Comparison of ENCODE assay signal across 11 mouse cellular contexts in the genomic region with DNA sequence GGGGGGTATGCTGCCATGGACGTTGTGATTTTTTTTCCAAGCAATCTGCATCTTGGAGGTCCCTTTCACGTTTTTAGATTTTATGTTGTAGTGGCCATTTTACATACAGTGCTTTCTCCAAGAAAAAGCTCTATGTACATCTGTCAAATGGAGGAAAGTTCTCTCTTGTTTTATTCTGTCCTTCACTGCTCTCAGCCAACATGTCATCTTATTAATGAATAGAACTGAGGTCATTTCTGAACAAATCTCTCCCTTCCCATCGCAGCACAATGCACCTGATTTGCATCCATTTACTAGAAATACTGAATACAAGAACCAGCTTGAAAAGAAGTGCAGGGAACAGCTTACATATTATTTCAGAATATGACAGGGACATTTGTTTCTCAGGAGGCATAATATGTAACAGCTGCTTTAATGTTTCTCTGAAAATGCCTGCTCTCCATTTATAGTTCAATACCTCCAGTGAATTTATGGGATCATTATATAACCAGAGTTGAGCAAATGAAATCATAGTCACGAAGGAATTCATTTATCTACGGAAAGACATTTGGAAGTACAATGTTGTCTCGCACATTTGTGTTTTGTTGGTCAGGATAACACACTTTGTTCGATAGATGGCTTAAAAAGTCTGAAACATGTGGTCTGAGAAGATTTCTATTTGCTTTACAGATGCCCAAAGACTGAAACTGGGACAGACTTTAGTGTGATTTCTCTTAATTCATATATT.
A peak's percentile ranks its signal among the peaks of the same experiment; 100 is the strongest.
DNase-seq lines count a peak whose midpoint lies in the region; ATAC-seq and TF ChIP-seq lines count a peak whose summit lies in the region.
"Had no signal": no experiment of that assay in that cellular context is flagged by ENCODE, and none has a peak within 500 bp of the region (broad histone marks: within the 10 kb centered on the region; RNA-seq: fewer than 3 reads in every experiment).

No protein-coding gene starts in this region.

- peak overlapping the region; percentile 49 for H3K4me2 ChIP-seq in forebrain, postnatal 0 days (ENCODE audit: low read depth)
- H3K4me2 ChIP-seq in midbrain, embryonic 14.5 days (ENCODE audit: low read length) = peak overlapping the region; percentile 81

- no peak for ATAC-seq in forebrain, postnatal 0 days
- no peak for ATAC-seq in midbrain, embryonic 14.5 days (ENCODE audit: low FRiP score, low TSS enrichment)
- ATAC-seq: activated CD4-positive, CD25-positive, alpha-beta regulatory T cell, adult 4 months had no signal

- no peaks in the 10 kb centered on the region for H3K36me3 ChIP-seq in forebrain, postnatal 0 days (ENCODE audit: insufficient read depth)
- H3K36me3 ChIP-seq in midbrain, embryonic 14.5 days (ENCODE audit: control insufficient read depth, insufficient read depth, low read length) = no peaks in the 10 kb centered on the region
- H3K36me3 ChIP-seq in thymus, adult 2 months (ENCODE audit: control insufficient read depth, insufficient read depth, low read length) = no peaks in the 10 kb centered on the region
- H3K36me3 ChIP-seq: heart, embryonic 13.5 days; kidney, embryonic 15.5 days; lung, embryonic 15.5 days had no signal

- no peaks in the 10 kb centered on the region for H3K27me3 ChIP-seq in forebrain, postnatal 0 days (ENCODE audit: insufficient read depth, low read length)
- no peaks in the 10 kb centered on the region for H3K27me3 ChIP-seq in midbrain, embryonic 14.5 days (ENCODE audit: control insufficient read depth, insufficient read depth, low read length)
- H3K27me3 ChIP-seq in thymus, adult 2 months (ENCODE audit: control insufficient read depth, insufficient read depth, low read length) = no peaks in the 10 kb centered on the region
- H3K27me3 ChIP-seq: heart, embryonic 13.5 days; kidney, embryonic 15.5 days; lung, embryonic 15.5 days had no signal

- no peak for TF ChIP-seq CTCF in forebrain, postnatal 0 days (IDR thresholded peaks at IDR 0.05; ENCODE audit: low read depth)
- no peak for TF ChIP-seq CTCF in thymus, adult 2 months (IDR thresholded peaks at IDR 0.05; ENCODE audit: borderline replicate concordance, control insufficient read depth, extremely low read depth, insufficient read depth, low read length, poor library complexity)

- peak overlapping the region; percentile 64 for H3K9ac ChIP-seq in forebrain, postnatal 0 days
- H3K9ac ChIP-seq in midbrain, embryonic 14.5 days (replicated peaks; ENCODE audit: low read length) = peak overlapping the region; percentile 74
- H3K9ac ChIP-seq: kidney, embryonic 15.5 days; lung, embryonic 15.5 days had no signal

- H3K9me3 ChIP-seq in forebrain, postnatal 0 days (ENCODE audit: low read length) = no peaks in the 10 kb centered on the region
- H3K9me3 ChIP-seq in midbrain, embryonic 14.5 days (ENCODE audit: control insufficient read depth, low read length) = no peaks in the 10 kb centered on the region
- H3K9me3 ChIP-seq: heart, embryonic 13.5 days; kidney, embryonic 15.5 days; lung, embryonic 15.5 days had no signal

- WGBS in forebrain, postnatal 0 days = 10% methylated on average over 7 of the region's 7 CpGs
- WGBS in midbrain, embryonic 14.5 days = 16% methylated on average over 7 of the region's 7 CpGs
- WGBS in thymus, adult 2 months = 90% methylated on average over 7 of the region's 7 CpGs

- no peak for TF ChIP-seq POLR2A in thymus, adult 2 months (IDR thresholded peaks at IDR 0.05; ENCODE audit: control insufficient read depth, extremely low read depth, insufficient read depth, low read length, poor library complexity)

- H3K4me1 ChIP-seq in forebrain, postnatal 0 days (ENCODE audit: insufficient read depth) = peaks cover 15% of the 10 kb centered on the region
- peaks cover 17% of the 10 kb centered on the region; the same call in 1 of the 2 replicates for H3K4me1 ChIP-seq in midbrain, embryonic 14.5 days (ENCODE audit: control insufficient read depth, insufficient read depth, low read length)
- H3K4me1 ChIP-seq in thymus, adult 2 months (replicated peaks; ENCODE audit: control insufficient read depth, insufficient read depth, low read length) = no peaks in the 10 kb centered on the region

- peak; percentile 45 for DNase-seq in Muller cell, postnatal 12 days (ENCODE audit: inconsistent ontology term)
- peak; percentile 60 for DNase-seq in brain, adult 2 months (ENCODE audit: low read depth, low spot score)
- peak; percentile 81 for DNase-seq in forebrain, postnatal 0 days
- peak; percentile 67 for DNase-seq in midbrain, embryonic 14.5 days
- DNase-seq in thymus, postnatal 25 days = no peak
- no peak for DNase-seq in gastrocnemius, postnatal 10 days
- DNase-seq in thymus, adult 2 months = no peak

- peak overlapping the region; percentile 31 for H3K4me3 ChIP-seq in forebrain, postnatal 0 days (ENCODE audit: low read depth, low read length)
- peak overlapping the region; percentile 42 for H3K4me3 ChIP-seq in midbrain, embryonic 14.5 days (replicated peaks; ENCODE audit: low read depth, low read length)
- H3K4me3 ChIP-seq in thymus, adult 2 months (ENCODE audit: control insufficient read depth, insufficient read depth, low read length) = no peak overlapping the region

- peak overlapping the region; percentile 95 for H3K27ac ChIP-seq in forebrain, postnatal 0 days (ENCODE audit: low read depth, low read length)
- H3K27ac ChIP-seq in midbrain, embryonic 14.5 days (replicated peaks; ENCODE audit: low read depth, low read length) = peak overlapping the region; percentile 97
- no peak overlapping the region for H3K27ac ChIP-seq in thymus, adult 2 months (ENCODE audit: control insufficient read depth, insufficient read depth, low read length)
- H3K27ac ChIP-seq: kidney, embryonic 15.5 days had no signal

Comparison
In these comparisons a context has a peak if more than half of its experiments do, and no peak if none do; other contexts are left out.
1. DNase-seq: peak in Muller cell, postnatal 12 days (single experiment), brain, adult 2 months (single experiment), forebrain, postnatal 0 days (single experiment) and midbrain, embryonic 14.5 days (single experiment); none in thymus, postnatal 25 days (single experiment), gastrocnemius, postnatal 10 days (single experiment) and thymus, adult 2 months (single experiment).